Mouse (Mus musculus) megakaryocyte, embryonic 14.5 days (primary cell): Measurements from ENCODE around the gene Fam81a. TPM values are rescaled to one million over a fixed set of nuclear protein-coding genes. Genes with fewer than 3 reads are reported as not detected.

ENCODE experiments used
- H3K27me3 ChIP-seq: replicated peaks from 2 replicates; pipeline ENCODE3; 2012; ENCODE audit warnings: inconsistent platforms
- H3K36me3 ChIP-seq: replicated peaks from 2 replicates; pipeline ENCODE3; 2012; ENCODE audit warnings: low read length, inconsistent platforms, mixed read lengths
- H3K4me1 ChIP-seq: 2 replicates; pipeline ENCODE4 v1.6.1; 2012; ENCODE audit warnings: inconsistent platforms
- H3K4me3 ChIP-seq: replicated peaks from 2 replicates; pipeline ENCODE3; 2012; ENCODE audit warnings: moderate library complexity, mild to moderate bottlenecking, inconsistent platforms
- H3K9me3 ChIP-seq: 2 replicates; pipeline ENCODE4 v1.6.1; 2012; ENCODE audit warnings: inconsistent platforms
- FLI1 ChIP-seq: IDR thresholded peaks from 2 replicates; pipeline ENCODE4 v1.6.1; 2012; ENCODE audit warnings: low read length, inconsistent platforms, mixed read lengths
- GATA1 ChIP-seq: IDR thresholded peaks from 3 replicates; pipeline ENCODE4 v1.6.1; 2012; ENCODE audit warnings: mixed read lengths, low read length, inconsistent platforms, borderline replicate concordance
- polyA plus RNA-seq: library from polyadenylated mRNA; stranded (reverse); fragments of >175 nt; gene quantifications from 2 replicates; pipeline ENCODE4 v1.2.3, GENCODE M21; 2012; ENCODE audit warnings: low replicate concordance; ENCODE audit not compliant: insufficient read depth

Fam81a gene
- not detected in 2 replicates for polyA plus RNA-seq

DNA sequence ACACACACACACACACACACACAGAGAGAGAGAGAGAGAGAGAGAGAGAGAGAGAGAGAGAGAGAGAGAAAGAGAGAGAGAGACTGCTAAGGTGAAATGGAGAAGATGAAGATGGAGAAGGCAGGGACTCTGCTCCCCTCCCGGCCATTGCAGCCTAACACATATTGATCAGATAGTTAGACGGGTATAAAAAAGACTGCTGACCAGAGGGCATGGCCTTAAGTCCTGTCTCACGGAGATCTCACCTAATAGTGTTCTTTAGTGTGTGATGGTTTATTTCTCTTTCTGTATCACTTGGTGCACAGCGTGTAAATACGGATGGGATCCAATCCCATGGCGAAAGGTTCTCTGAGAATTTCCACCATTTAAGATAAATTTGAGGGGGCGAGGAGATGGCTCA is at the start of gene Fam81a:
Gene Fam81a, minus strand, starts transcription at position 101 of the 400 bp plus-strand sequence.
- Histone ChIP-seq H3K36me3 (no peaks in the 10 kb centered on the region), H3K4me1 (peaks cover 14% of the 10 kb centered on the region), H3K4me3 (peak within 1 kb of the TSS; percentile 86), H3K9me3 (no peaks in the 10 kb centered on the region), H3K27me3 (peaks cover 65% of the 10 kb centered on the region)
- TF ChIP-seq FLI1 (no peak), GATA1 (no peak)

DNA sequence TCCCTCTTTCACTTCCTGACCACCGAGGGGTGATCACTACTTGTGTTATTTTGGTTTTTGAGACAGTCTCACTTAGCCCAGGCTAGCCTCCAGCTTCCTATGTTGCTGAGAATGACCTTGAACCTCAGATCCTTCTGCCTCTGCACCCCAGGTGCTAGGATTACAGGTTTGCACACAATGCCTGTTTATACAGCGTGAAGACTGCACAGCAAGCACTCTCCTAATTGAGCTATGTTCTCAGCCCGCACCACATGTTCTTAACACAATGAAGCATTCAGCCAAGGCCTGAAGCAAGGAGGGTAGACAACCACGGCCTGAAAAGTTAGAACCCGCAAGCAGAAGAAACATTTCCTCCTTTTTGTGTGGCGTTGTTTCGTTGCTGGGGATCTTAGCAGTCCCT is 40.3 kb upstream of the Fam81a start:
- H3K36me3 ChIP-seq = no peaks in the 10 kb centered on the region
- no peak for TF ChIP-seq FLI1
- TF ChIP-seq GATA1 = no peak
- H3K4me3 ChIP-seq = no peak overlapping the region
- peaks cover 16% of the 10 kb centered on the region for H3K27me3 ChIP-seq
- H3K4me1 ChIP-seq = 0 out of 2 replicates have a peak, but pooled peaks cover 2% of the 10 kb centered on the region
- H3K9me3 ChIP-seq = peaks cover 6% of the 10 kb centered on the region

DNA sequence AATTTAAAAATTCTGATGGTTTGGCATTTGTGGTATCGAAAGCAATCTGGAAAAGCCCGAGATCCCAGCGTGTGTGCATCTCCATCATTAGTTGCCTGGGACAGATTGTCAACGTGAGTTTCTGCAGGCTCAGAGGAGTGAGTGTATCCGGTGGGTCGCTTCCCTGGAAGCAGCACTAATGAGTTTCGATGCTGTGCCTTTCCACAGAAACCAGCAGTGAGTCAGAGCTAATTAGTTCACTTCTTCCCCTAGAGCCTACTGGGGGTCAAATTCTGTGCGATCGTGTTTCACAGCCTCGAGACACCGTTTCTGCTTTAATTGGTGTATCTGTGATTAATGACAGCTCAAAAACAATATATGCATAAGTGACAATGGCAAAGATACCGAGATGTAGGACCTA is 39.4 kb upstream of the Fam81a start:
- peaks cover 13% of the 10 kb centered on the region for H3K27me3 ChIP-seq
- no peak overlapping the region for H3K4me3 ChIP-seq
- H3K36me3 ChIP-seq = no peaks in the 10 kb centered on the region
- TF ChIP-seq FLI1 = no peak
- no peaks in the 10 kb centered on the region for H3K9me3 ChIP-seq
- H3K4me1 ChIP-seq = 0 out of 2 replicates have a peak, but pooled peaks cover 2% of the 10 kb centered on the region

DNA sequence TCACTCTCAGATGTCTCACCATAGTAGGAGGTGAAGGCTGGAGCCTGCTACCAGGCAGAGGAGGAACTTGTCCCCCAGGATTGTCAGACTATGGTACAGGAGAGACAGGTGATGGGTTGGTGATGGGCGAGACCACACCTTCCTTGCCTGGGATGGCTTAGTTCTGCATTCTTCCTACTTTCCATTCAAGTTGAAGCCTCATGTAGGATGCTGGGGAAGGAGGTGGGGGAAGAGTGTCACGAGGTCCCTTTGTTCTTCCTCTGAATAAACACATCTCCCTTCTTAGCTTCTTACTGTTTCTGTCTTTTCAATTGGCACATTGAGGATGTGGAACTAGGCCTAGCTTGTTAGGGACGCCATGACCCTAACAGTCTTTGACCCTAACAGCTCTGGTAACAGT is 33.9 kb upstream of the Fam81a start:
- Histone ChIP-seq H3K4me3 (no peak overlapping the region), H3K4me1 (0 out of 2 replicates have a peak, but pooled peaks cover 5% of the 10 kb centered on the region), H3K36me3 (no peaks in the 10 kb centered on the region), H3K27me3 (peaks cover 16% of the 10 kb centered on the region), H3K9me3 (no peaks in the 10 kb centered on the region)
- TF ChIP-seq FLI1 = no peak
- TF ChIP-seq GATA1 = no peak

DNA sequence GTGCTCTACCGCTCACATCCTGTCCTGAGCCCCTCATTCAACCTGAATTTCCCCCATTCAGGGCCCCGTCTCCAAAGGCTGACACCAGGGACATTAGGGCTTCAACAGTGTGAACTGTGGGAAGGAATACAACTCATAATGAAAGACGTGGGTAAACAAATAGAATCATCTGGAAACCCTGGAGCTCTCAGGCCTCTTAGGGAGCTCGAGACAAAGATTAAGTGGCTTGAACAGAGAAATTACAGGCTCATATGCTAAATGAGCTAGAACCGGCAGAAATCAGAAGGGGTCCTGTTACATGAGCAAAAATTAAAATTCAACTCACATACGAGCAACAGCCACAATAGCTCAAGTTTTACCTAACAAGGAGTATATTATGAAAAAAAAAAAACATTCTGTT is 32.5 kb upstream of the Fam81a start:
- Histone ChIP-seq H3K36me3 (no peaks in the 10 kb centered on the region), H3K27me3 (peaks cover 9% of the 10 kb centered on the region), H3K4me3 (no peak overlapping the region), H3K9me3 (no peaks in the 10 kb centered on the region), H3K4me1 (peaks cover 9% of the 10 kb centered on the region; the same call in 1 of the 2 replicates)
- TF ChIP-seq FLI1 = no peak
- TF ChIP-seq GATA1 = no peak

DNA sequence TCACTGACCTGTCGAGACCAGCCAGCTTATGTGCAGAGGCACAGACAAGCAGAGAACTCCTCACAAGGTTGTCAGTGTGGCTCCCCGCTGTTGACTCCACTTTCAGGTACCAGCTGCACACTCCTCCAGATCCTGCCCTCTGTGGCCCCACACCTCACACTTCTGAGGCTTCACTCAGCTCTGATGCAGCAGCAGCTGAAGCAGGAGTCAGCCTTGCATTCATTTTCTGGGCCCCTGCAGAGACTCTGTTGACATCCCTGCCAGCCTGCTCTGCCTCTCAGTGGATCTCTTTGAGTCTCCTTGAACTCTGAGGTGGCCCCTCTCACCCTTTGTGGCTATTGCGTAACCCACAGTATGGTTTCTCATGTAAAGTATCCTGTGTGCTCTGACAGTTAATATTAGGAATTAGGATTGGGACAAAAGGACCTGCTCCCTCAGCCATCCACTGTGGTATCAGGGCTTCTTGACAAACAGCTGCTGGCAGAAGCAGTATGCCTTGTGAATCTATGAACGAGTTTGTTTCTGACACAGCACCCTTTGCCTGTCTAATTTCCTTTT is 32.0 kb upstream of the Fam81a start:
- H3K36me3 ChIP-seq = no peaks in the 10 kb centered on the region
- H3K4me1 ChIP-seq = peaks cover 9% of the 10 kb centered on the region; the same call in 1 of the 2 replicates
- 0 out of 2 replicates have a peak, but pooled peaks cover 3% of the 10 kb centered on the region for H3K9me3 ChIP-seq
- peaks cover 12% of the 10 kb centered on the region for H3K27me3 ChIP-seq
- TF ChIP-seq FLI1 = no peak
- no peak for TF ChIP-seq GATA1
- H3K4me3 ChIP-seq = no peak overlapping the region

DNA sequence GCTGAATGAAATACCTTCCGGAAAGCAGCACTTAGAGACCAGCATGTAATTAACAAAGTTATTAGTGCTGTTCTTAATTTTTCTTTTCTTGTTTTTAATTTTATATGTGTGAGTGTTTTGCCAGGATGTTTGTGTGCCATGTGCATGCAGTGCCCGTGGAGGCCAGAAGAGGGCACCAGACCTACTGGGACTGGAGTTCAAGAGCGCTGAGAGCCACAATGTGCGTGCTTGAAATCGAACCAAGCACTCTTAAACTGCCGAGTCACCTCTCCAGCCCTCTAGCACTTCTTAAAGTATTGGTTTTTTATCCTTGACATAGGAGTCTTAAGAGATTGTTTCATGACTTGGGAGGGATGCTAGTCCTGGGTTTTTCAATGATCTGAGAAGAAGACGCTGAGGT is 26.6 kb upstream of the Fam81a start:
- peaks cover 6% of the 10 kb centered on the region; the same call in 1 of the 2 replicates for H3K4me1 ChIP-seq
- H3K9me3 ChIP-seq = peaks cover 9% of the 10 kb centered on the region
- H3K27me3 ChIP-seq = peaks cover 11% of the 10 kb centered on the region
- no peak overlapping the region for H3K4me3 ChIP-seq
- TF ChIP-seq FLI1 = no peak
- no peaks in the 10 kb centered on the region for H3K36me3 ChIP-seq

DNA sequence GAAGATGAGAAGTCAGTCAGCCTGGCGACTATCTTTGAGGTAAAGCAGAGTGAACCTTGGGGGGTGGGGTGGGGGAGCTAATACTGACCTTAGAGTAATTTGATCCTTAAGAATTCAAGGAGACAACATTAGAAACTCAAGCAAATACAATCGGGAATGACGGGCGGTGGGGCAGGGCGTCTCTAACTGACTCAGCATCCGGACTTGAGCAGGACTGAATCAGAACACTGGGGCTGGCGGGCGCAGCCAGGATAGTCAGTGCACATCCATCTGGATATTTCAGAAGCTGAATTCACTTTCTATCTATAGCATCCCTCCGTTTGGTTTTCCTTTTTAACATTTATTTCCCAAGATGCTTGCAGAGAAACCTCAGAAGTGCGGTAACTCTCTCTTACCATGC is 17.7 kb upstream of the Fam81a start:
- H3K4me3 ChIP-seq = no peak overlapping the region
- H3K9me3 ChIP-seq = no peaks in the 10 kb centered on the region
- H3K27me3 ChIP-seq = peaks cover 16% of the 10 kb centered on the region
- H3K4me1 ChIP-seq = no peaks in the 10 kb centered on the region
- TF ChIP-seq FLI1 = no peak
- TF ChIP-seq GATA1 = no peak
- H3K36me3 ChIP-seq = no peaks in the 10 kb centered on the region

DNA sequence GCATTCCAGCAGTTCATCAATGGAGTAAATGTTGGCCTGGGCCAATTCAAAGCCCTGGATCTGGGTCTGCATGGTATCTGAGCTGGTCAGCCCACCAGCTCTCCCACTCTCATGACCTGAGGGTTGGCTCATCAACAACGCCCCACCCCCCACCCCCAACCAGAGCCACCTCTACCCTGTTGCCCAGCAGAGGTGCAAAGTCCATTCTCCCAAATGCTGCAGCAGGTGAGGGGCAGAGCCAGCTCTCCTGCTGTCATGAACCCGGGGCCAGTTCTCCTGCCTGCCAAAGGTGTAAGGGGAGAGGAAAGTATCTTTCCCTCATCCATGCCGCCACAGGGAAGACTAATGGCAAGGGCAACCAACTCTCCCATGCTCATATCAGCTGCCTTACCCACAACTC is 5.3 kb upstream of the Fam81a start:
- H3K4me1 ChIP-seq = no peaks in the 10 kb centered on the region
- no peak overlapping the region for H3K4me3 ChIP-seq
- H3K36me3 ChIP-seq = no peaks in the 10 kb centered on the region
- peaks cover 3% of the 10 kb centered on the region; the same call in 1 of the 2 replicates for H3K9me3 ChIP-seq
- peaks cover 30% of the 10 kb centered on the region for H3K27me3 ChIP-seq
- TF ChIP-seq GATA1 (no peak), FLI1 (no peak)

DNA sequence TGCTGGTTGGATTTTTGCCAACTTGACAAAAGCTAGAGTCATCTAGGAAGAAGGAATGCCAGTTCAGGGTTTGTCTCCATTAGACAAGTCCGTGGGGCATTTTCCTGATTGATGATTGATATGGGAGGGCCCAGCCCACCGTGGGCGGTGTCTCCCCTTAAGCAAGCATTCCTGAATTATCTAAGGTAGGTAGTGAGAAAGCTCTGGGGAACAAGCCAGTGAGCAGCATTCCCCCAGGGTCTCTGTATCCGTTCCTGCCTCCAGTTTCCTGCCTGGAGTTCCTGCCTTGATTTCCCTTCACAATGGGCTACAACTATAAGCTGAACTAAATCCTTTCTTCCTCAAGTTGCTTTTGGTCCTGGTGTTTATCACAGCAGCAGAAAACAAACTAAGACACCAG is 3.1 kb upstream of the Fam81a start:
- TF ChIP-seq FLI1 = no peak
- TF ChIP-seq GATA1 = no peak
- peaks cover 48% of the 10 kb centered on the region for H3K27me3 ChIP-seq
- H3K36me3 ChIP-seq = no peaks in the 10 kb centered on the region
- H3K9me3 ChIP-seq = no peaks in the 10 kb centered on the region
- H3K4me1 ChIP-seq = peaks cover 14% of the 10 kb centered on the region
- H3K4me3 ChIP-seq = no peak overlapping the region
